Mouse (Mus musculus) C2C12 (cell line): ENCODE data around the gene Kcnn3.

Experiments used
- CEBPB ChIP-seq: IDR thresholded peaks from one replicate; pipeline ENCODE4 v1.6.1; 2011; ENCODE audit warnings: low read depth, mild to moderate bottlenecking, control low read depth, moderate library complexity
- CTCF ChIP-seq: IDR thresholded peaks from one replicate; pipeline ENCODE4 v1.5.1; 2011; ENCODE audit not compliant: control insufficient read depth, insufficient read depth, insufficient read length
- MAX ChIP-seq: IDR thresholded peaks from one replicate; pipeline ENCODE4 v1.6.1; 2011; ENCODE audit warnings: mild to moderate bottlenecking, control low read depth

GRCm38 (mm10) chr3:89659938-89660620, 140.1 kb downstream of the Kcnn3 start:
- TF ChIP-seq CTCF (no peak), CEBPB (no peak), MAX (no peak)
